Mouse (Mus musculus) intestine, embryonic 16.5 days (tissue): ENCODE results near the gene Cort. TPM values are rescaled to one million over a fixed set of nuclear protein-coding genes. Genes with fewer than 3 reads are reported as not detected.

ENCODE experiments used
- ATAC-seq: fragments of 200-750 bp; cut with Nextera tagmentation; 2 replicates; pipeline ENCODE4 v1.8.0; 2017; ENCODE audit warnings: moderate TSS enrichment, moderate library complexity
- H3K27ac ChIP-seq: fragments of 300-500 bp; sonication (generic); 2 replicates; pipeline ENCODE4 v1.5.1; 2014; ENCODE audit warnings: mild to moderate bottlenecking, low read length
- H3K27me3 ChIP-seq: fragments of 300-500 bp; sonication (generic); replicated peaks from 2 replicates; pipeline ENCODE4 v1.6.1; 2014; ENCODE audit warnings: low read length, control low read depth, mixed read lengths; ENCODE audit not compliant: control insufficient read depth, insufficient read depth
- H3K36me3 ChIP-seq: fragments of 300-500 bp; sonication (generic); 2 replicates; pipeline ENCODE4 v1.6.1; 2014; ENCODE audit warnings: low read length, control low read depth; ENCODE audit not compliant: control insufficient read depth, insufficient read depth
- H3K4me1 ChIP-seq: fragments of 300-500 bp; sonication (generic); 2 replicates; pipeline ENCODE4 v1.6.1; 2014; ENCODE audit warnings: low read length, control low read depth, mixed read lengths; ENCODE audit not compliant: control insufficient read depth, insufficient read depth
- H3K4me2 ChIP-seq: fragments of 300-500 bp; sonication (generic); 2 replicates; pipeline ENCODE4 v1.6.1; 2014; ENCODE audit warnings: low read depth, low read length, control low read depth
- H3K4me3 ChIP-seq: fragments of 300-500 bp; sonication (generic); 2 replicates; pipeline ENCODE4 v1.5.1; 2014; ENCODE audit warnings: mild to moderate bottlenecking, low read length
- H3K9ac ChIP-seq: fragments of 300-500 bp; sonication (generic); 2 replicates; pipeline ENCODE4 v1.6.1; 2014; ENCODE audit warnings: low read depth, low read length
- H3K9me3 ChIP-seq: fragments of 300-500 bp; sonication (generic); 2 replicates; pipeline ENCODE4 v1.6.1; 2016; ENCODE audit warnings: low read length, control low read depth; ENCODE audit not compliant: control insufficient read depth
- WGBS: fragments of 180-500 bp; shearing (Covaris S2); extraction: QIAGEN DNeasy Blood & Tissue Kit; methylation state at CpG from one replicate; pipeline ENCODE4 v1.1.7; 2014; 5-methylcytosine and 5-hydroxymethylcytosine counted together
- polyA plus RNA-seq: library from polyadenylated mRNA; unstranded; fragments of >200 nt; fragmentation: Nextera tagmentation; extraction: Ambion mirVana; gene quantifications from 2 replicates; pipeline ENCODE4 v1.2.1, GENCODE M21; 2015

Gene Cort
- polyA plus RNA-seq, 1 experiment from 2014 or later: 0.48 TPM

DNA sequence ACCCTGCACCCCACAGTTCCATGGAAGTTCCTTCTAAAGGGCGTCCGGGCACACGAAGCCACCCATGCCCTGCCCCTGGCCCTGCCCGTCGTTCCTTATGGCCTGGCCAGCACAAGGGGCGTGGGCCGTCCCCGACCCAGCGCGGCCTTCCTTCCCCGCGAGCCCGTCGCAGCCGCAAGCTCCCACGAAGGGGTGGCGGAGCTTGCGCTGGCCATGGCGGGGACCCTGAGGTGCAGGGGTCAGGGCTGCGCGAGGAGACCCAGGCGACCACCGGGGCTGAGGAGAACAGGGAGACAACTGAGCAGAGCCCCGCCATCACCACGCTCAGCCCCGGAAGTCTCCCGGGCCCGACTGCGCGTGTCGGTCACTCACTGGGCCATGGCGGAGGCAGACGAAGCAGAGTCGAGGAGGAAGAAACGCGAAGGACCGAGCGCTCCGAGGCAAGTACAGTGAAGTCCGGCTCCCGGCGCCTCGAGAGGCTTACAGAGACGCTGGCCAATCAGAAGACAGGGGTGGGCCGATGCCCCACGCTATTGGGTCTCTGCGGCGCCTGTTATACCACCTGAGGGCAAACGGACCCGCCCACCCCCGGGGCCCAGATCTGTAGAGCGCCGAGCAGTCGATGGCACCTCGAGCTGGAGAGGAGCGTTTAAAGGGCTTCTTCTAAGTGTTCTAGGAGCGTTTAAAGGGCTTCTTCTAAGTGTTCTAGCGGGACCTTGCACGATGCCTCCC, 39.8 kb upstream of the Cort start, which contains the start of gene Pgd:
TSS of gene Pgd (minus strand) at position 557 of the 732 bp plus-strand sequence.
- Histone ChIP-seq H3K4me2 (peak within 1 kb of the TSS; percentile 87), H3K36me3 (peaks cover 4% of the 10 kb centered on the region; the same call in 1 of the 2 replicates)
- WGBS: under 1% methylated on average over 59 of the region's 59 CpGs

DNA sequence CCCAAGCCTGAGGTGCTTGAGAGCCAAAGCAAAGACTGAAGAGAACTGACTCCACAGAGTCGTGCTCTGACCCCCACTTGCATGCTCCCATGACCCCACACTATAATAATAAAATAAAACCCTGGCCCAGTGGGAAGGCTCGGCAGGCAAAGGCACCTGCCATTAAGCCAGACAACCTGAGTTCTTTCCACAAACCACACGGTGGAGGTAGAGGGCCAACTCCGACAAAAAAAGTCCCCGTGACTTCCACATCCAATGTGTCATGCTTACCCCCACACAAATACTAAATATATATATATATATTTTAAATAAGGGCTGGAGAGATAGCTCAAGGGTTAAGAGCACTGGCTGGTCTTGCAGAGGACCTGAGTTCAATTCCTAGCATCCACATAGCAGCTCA, 37.6 kb upstream of the Cort start:
- Histone ChIP-seq H3K9ac (peak overlapping the region; percentile 33; the same call in 1 of the 2 replicates), H3K4me3 (peak overlapping the region; percentile 21; the same call in 1 of the 2 replicates), H3K36me3 (peaks cover 4% of the 10 kb centered on the region; the same call in 1 of the 2 replicates), H3K27me3 (no peaks in the 10 kb centered on the region), H3K9me3 (no peaks in the 10 kb centered on the region), H3K4me2 (peak overlapping the region; percentile 30), H3K4me1 (peaks cover 9% of the 10 kb centered on the region), H3K27ac (no peak overlapping the region)
- ATAC-seq: no peak
- WGBS: 53% methylated on average over 5 of the region's 5 CpGs

More for the DNA sequence above, 39.8 kb upstream of the Cort start, which contains the start of gene Pgd:
- Histone ChIP-seq H3K4me3 (peak within 1 kb of the TSS; percentile 97), H3K9ac (peak within 1 kb of the TSS; percentile 96), H3K9me3 (no peaks in the 10 kb centered on the region), H3K4me1 (peaks cover 21% of the 10 kb centered on the region), H3K27ac (peak within 1 kb of the TSS; percentile 95), H3K27me3 (no peaks in the 10 kb centered on the region)
- peak; percentile 95 for ATAC-seq

DNA sequence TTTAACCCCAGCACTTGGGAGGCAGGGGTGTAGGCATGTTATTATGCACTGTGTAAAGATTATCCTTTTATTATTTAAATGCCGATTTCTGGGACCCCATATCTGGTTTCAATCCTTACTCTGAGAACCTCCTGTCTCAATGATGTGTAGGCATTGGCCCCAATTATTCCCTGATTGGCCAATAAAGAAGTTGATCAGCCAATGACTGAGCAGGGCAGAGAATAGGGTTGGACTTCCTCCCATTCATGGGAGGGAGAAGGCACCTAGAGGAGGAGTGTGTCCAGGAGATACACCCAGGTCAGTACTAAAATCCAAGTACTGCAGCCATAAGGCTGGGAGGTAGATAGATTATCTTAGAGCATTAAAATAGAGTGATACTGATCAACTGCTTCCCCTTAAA, 36.6 kb upstream of the Cort start:
- Histone ChIP-seq H3K27ac (no peak overlapping the region), H3K4me1 (peaks cover 6% of the 10 kb centered on the region), H3K36me3 (peaks cover 4% of the 10 kb centered on the region), H3K27me3 (no peaks in the 10 kb centered on the region), H3K4me2 (no peak overlapping the region), H3K4me3 (no peak overlapping the region), H3K9ac (no peak overlapping the region), H3K9me3 (no peaks in the 10 kb centered on the region)
- WGBS: 71% methylated on average over 1 of the region's 1 CpGs
- ATAC-seq: no peak

- Histone ChIP-seq H3K4me2 (no peak overlapping the region), H3K9ac (no peak overlapping the region), H3K4me1 (peaks cover 11% of the 10 kb centered on the region), H3K4me3 (no peak overlapping the region), H3K36me3 (peaks cover 14% of the 10 kb centered on the region), H3K27me3 (no peaks in the 10 kb centered on the region), H3K27ac (no peak overlapping the region), H3K9me3 (no peaks in the 10 kb centered on the region)
- WGBS: 91% methylated on average over 6 of the region's 6 CpGs
- ATAC-seq: no peak
These were observed 34.6 kb upstream of the Cort start for GRCm38 (mm10) chr4:149161166-149161565.

GRCm38 (mm10) chr4:149159891-149160290, 33.3 kb upstream of the Cort start:
- Histone ChIP-seq H3K9ac (no peak overlapping the region), H3K36me3 (peaks cover 23% of the 10 kb centered on the region), H3K4me1 (peaks cover 5% of the 10 kb centered on the region), H3K27me3 (no peaks in the 10 kb centered on the region), H3K4me2 (no peak overlapping the region), H3K9me3 (no peaks in the 10 kb centered on the region), H3K27ac (no peak overlapping the region), H3K4me3 (no peak overlapping the region)
- WGBS: 87% methylated on average over 13 of the region's 13 CpGs
- no peak for ATAC-seq

- H3K27me3 ChIP-seq: no peaks in the 10 kb centered on the region
- no peak overlapping the region for H3K27ac ChIP-seq
- 87% methylated on average over 2 of the region's 2 CpGs for WGBS
- no peak for ATAC-seq
- no peak overlapping the region for H3K9ac ChIP-seq
- H3K36me3 ChIP-seq: peaks cover 27% of the 10 kb centered on the region
- no peaks in the 10 kb centered on the region for H3K9me3 ChIP-seq
- no peak overlapping the region for H3K4me3 ChIP-seq
- no peak overlapping the region for H3K4me2 ChIP-seq
- peaks cover 5% of the 10 kb centered on the region for H3K4me1 ChIP-seq
These were observed 32.6 kb upstream of the Cort start for GRCm38 (mm10) chr4:149159203-149159602.

DNA sequence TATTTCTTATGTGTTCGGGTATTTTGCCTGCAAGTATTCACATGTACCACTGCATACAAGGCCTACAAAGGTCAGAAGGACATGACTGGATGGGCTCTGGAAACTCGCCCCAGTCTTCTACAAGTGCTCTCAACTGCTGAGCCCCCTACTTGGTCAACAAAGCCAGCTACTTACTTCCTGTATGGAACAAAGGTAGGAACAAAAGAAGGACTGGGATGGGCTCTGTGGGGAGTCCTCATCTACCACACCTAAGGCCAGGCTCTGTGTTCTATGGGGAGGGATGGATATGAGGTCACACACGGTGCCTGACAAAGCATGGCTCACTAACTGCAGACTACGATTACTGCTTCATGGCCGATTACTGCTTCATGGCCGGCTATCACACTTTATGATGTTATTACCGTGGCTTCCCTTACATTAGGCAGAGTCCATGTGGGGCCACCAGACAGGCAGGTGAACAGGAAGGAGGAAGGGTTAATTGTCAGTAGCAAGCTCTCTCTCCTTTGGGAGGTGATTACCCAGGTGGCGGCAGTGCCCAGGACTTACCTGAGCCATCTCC, 30.9 kb upstream of the Cort start:
- peak overlapping the region; percentile 19; the same call in 1 of the 2 replicates for H3K27ac ChIP-seq

DNA sequence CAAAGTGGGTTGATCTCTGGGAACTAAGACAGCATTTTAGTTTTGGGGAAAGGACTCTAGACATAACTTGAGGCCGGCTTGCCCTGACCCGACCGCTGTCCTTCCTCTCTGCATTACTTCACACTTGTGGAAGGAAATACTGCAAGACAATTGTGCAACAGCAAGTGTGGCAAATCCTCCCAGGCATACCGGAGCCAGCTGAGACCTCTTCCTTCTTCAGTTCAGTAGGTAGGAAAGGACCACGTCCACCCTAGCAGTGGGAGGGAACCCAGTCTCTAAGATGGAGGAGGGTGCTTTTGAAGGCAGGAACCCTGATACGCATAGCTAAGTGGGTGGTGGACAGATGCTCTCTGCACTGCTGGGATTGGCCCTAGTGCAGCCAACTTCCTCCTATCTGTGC, 29.1 kb upstream of the Cort start:
- 92% methylated on average over 6 of the region's 6 CpGs for WGBS
- no peak for ATAC-seq
- H3K9ac ChIP-seq: no peak overlapping the region
- H3K4me1 ChIP-seq: peaks cover 5% of the 10 kb centered on the region
- no peak overlapping the region for H3K27ac ChIP-seq
- H3K36me3 ChIP-seq: peaks cover 52% of the 10 kb centered on the region
- no peaks in the 10 kb centered on the region for H3K27me3 ChIP-seq
- H3K9me3 ChIP-seq: no peaks in the 10 kb centered on the region
- no peak overlapping the region for H3K4me2 ChIP-seq
- no peak overlapping the region for H3K4me3 ChIP-seq

More for the DNA sequence above, 30.9 kb upstream of the Cort start:
- H3K9ac ChIP-seq: no peak overlapping the region
- peaks cover 5% of the 10 kb centered on the region for H3K4me1 ChIP-seq
- no peaks in the 10 kb centered on the region for H3K27me3 ChIP-seq
- H3K4me2 ChIP-seq: no peak overlapping the region
- peak; percentile 79 for ATAC-seq
- H3K4me3 ChIP-seq: no peak overlapping the region
- H3K36me3 ChIP-seq: peaks cover 44% of the 10 kb centered on the region
- WGBS: 70% methylated on average over 8 of the region's 8 CpGs
- H3K9me3 ChIP-seq: no peaks in the 10 kb centered on the region

GRCm38 (mm10) chr4:149154859-149155258, 28.3 kb upstream of the Cort start:
- 97% methylated on average over 7 of the region's 7 CpGs for WGBS
- Histone ChIP-seq H3K9ac (no peak overlapping the region), H3K36me3 (peaks cover 54% of the 10 kb centered on the region), H3K4me3 (no peak overlapping the region), H3K9me3 (no peaks in the 10 kb centered on the region), H3K27me3 (no peaks in the 10 kb centered on the region), H3K27ac (no peak overlapping the region), H3K4me1 (peaks cover 5% of the 10 kb centered on the region), H3K4me2 (no peak overlapping the region)
- no peak for ATAC-seq
